ENCODE assay signal across 8 mouse cellular contexts in genomic region chr7:27325697-27326096, GRCm38 (mm10). TPM values are rescaled to one million over a fixed set of nuclear protein-coding genes. Genes with fewer than 3 reads are reported as not detected.
DNase-seq lines count a peak whose midpoint lies in the region; ATAC-seq lines count a peak whose summit lies in the region.

No protein-coding gene starts in this region.

- no peaks in the 10 kb centered on the region for H3K9me3 ChIP-seq in liver, embryonic 13.5 days (replicated peaks)
- H3K9me3 ChIP-seq in neural tube, embryonic 11.5 days (ENCODE audit: control insufficient read depth, low read length): no peaks in the 10 kb centered on the region

- no peak for ATAC-seq in liver, embryonic 13.5 days (ENCODE audit: low read depth)
- no peak for ATAC-seq in neural tube, embryonic 11.5 days (ENCODE audit: insufficient read depth, low FRiP score, low TSS enrichment)
- ATAC-seq in inflammation-experienced regulatory T-cells, adult 6 months: no peak

- peak; percentile 78 for DNase-seq in ES-CJ7 (ENCODE audit: low read depth, low spot score)
- peak; percentile 63 to 68 for DNase-seq in cerebellum, postnatal 10 days
- peak; percentile 70 to 84 for DNase-seq in gastrocnemius, postnatal 36 days
- peak; percentile 46 for DNase-seq in induced T-regulatory cell, adult 2 months (ENCODE audit: low read depth)
- no peak for DNase-seq in liver, embryonic 13.5 days
- DNase-seq in neural tube, embryonic 11.5 days (ENCODE audit: low spot score): peak; percentile 35
- DNase-seq in thymus, postnatal 10 days (ENCODE audit: low spot score in 2 of 2): no peak

- H3K27me3 ChIP-seq in liver, embryonic 13.5 days: peaks cover 97% of the 10 kb centered on the region
- H3K27me3 ChIP-seq in neural tube, embryonic 11.5 days (ENCODE audit: control insufficient read depth, insufficient read depth, low read length): peaks cover 60% of the 10 kb centered on the region

- no peaks in the 10 kb centered on the region for H3K36me3 ChIP-seq in liver, embryonic 13.5 days
- H3K36me3 ChIP-seq in neural tube, embryonic 11.5 days (ENCODE audit: control insufficient read depth, insufficient read depth, low read length): no peaks in the 10 kb centered on the region

- peaks cover 23% of the 10 kb centered on the region for H3K4me1 ChIP-seq in liver, embryonic 13.5 days (replicated peaks)
- peaks cover 3% of the 10 kb centered on the region; the same call in 1 of the 2 replicates for H3K4me1 ChIP-seq in neural tube, embryonic 11.5 days (ENCODE audit: control insufficient read depth, insufficient read depth, low read length)

- 3% methylated on average over 24 of the region's 24 CpGs for whole genome bisulfite sequencing in liver, embryonic 13.5 days (ENCODE audit: insufficient replicate concordance)
- WGBS in neural tube, embryonic 11.5 days: 1% methylated on average over 24 of the region's 24 CpGs

- intact Hi-C loops in gastrocnemius, postnatal 36 days (cut with DNase I): no loop called here

- H3K4me2 ChIP-seq in liver, embryonic 13.5 days: peak overlapping the region; percentile 36
- H3K4me2 ChIP-seq in neural tube, embryonic 11.5 days (ENCODE audit: low read depth): peak overlapping the region; percentile 40

- no peak overlapping the region for H3K27ac ChIP-seq in liver, embryonic 13.5 days
- H3K27ac ChIP-seq in neural tube, embryonic 11.5 days (ENCODE audit: low read depth, low read length): no peak overlapping the region

- H3K9ac ChIP-seq in liver, embryonic 13.5 days: no peak overlapping the region
- H3K9ac ChIP-seq in neural tube, embryonic 11.5 days (ENCODE audit: low read length): peak overlapping the region; percentile 24; the same call in 1 of the 2 replicates

- H3K4me3 ChIP-seq in liver, embryonic 13.5 days (replicated peaks): peak overlapping the region; percentile 20
- peak overlapping the region; percentile 11; the same call in 1 of the 2 replicates for H3K4me3 ChIP-seq in neural tube, embryonic 11.5 days (ENCODE audit: low read depth, low read length)

RNA-seq across cellular contexts. Expression of gene Ltbp4, which starts 11.8 kb away (rescaled TPM):
- 10 to 100 TPM; 62.1 to 65.3 TPM for total RNA-seq in gastrocnemius, postnatal 36 days (2021)
- 3.6 and 3.9 TPM in 2 replicates for polyA plus RNA-seq in liver, embryonic 13.5 days (2015; fragmentation: Nextera tagmentation; extraction: Ambion mirVana)
- 7.0 and 8.0 TPM in 2 replicates for polyA plus RNA-seq in neural tube, embryonic 11.5 days (2014; fragmentation: Nextera tagmentation; extraction: Ambion mirVana)
- 1 to 10 TPM in 1 of 3 experiments, under 1 TPM in 2; 0.45 to 1.2 (median 0.50) TPM for polyA plus RNA-seq in inflammation-experienced regulatory T-cells, adult 6 months (2017; shearing (Covaris generic))

RNA-seq across cellular contexts. Expression of gene Shkbp1, which starts 30.1 kb away (rescaled TPM):
- total RNA-seq in gastrocnemius, postnatal 36 days (2021): 1 to 10 TPM; 1.7 to 2.1 TPM
- 23.1 and 25.0 TPM in 2 replicates for polyA plus RNA-seq in liver, embryonic 13.5 days (2015; fragmentation: Nextera tagmentation; extraction: Ambion mirVana)
- polyA plus RNA-seq in neural tube, embryonic 11.5 days (2014; fragmentation: Nextera tagmentation; extraction: Ambion mirVana): 52.8 and 55.2 TPM in 2 replicates
- polyA plus RNA-seq in inflammation-experienced regulatory T-cells, adult 6 months (2017; shearing (Covaris generic)): 10 to 100 TPM; 46.9 to 59.2 (median 50.1) TPM

RNA-seq across cellular contexts. Expression of gene Gm20479, which starts 31.5 kb away (rescaled TPM):
- total RNA-seq in gastrocnemius, postnatal 36 days (2021): not detected
- 0.50 TPM in 1 of 2 replicates, not detected in the other for polyA plus RNA-seq in liver, embryonic 13.5 days (2015; fragmentation: Nextera tagmentation; extraction: Ambion mirVana)
- not detected in 2 replicates for polyA plus RNA-seq in neural tube, embryonic 11.5 days (2014; fragmentation: Nextera tagmentation; extraction: Ambion mirVana)
- polyA plus RNA-seq in inflammation-experienced regulatory T-cells, adult 6 months (2017; shearing (Covaris generic)): 1 to 10 TPM in 1 of 3 experiments, not detected in 2; 4.0 TPM

Comparison
In these comparisons a context has a peak if more than half of its experiments do, and no peak if none do; other contexts are left out.
1. DNase-seq: peak in ES-CJ7 (single experiment), cerebellum, postnatal 10 days (2 of 2), gastrocnemius, postnatal 36 days (2 of 2), induced T-regulatory cell, adult 2 months (single experiment) and neural tube, embryonic 11.5 days (single experiment); none in liver, embryonic 13.5 days (single experiment) and thymus, postnatal 10 days (0 of 2).